Mouse (Mus musculus): ENCODE data around the gene Npepps.

DNA sequence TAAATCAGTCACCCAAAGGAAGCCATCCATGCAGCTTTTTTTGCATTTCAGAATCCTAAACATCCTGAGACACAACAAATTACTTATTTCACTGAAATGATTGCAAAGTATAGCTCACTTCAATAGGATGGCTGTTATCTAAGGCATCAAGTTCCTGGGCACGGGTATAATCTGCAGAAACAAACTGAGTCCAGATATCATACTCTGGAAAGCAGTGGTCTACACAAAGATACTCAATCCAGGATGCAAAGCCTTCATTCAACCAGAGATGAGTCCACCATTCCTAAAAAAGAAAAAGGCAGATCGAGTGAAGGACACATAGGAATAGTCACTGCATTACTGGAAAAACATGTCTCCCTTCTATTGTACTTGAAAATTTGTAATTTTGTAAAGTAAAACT, 42.5 kb downstream of the Npepps start:
- TF ChIP-seq POLR2A (IDR thresholded peaks at IDR 0.05; ENCODE audit: borderline replicate concordance, insufficient read depth, low read length) = no peak
- no peak for TF ChIP-seq CTCF (IDR thresholded peaks at IDR 0.05; ENCODE audit: borderline replicate concordance, insufficient read depth, low read depth, low read length)

All from cerebellum, adult 2 months (tissue).